Mouse (Mus musculus): ENCODE data around the gene Ddr1. TPM values are rescaled to one million over a fixed set of nuclear protein-coding genes. Genes with fewer than 3 reads are reported as not detected.

Gene Ddr1
- polyA plus RNA-seq, 1 experiment from 2014 or later = 75.8 TPM

DNA sequence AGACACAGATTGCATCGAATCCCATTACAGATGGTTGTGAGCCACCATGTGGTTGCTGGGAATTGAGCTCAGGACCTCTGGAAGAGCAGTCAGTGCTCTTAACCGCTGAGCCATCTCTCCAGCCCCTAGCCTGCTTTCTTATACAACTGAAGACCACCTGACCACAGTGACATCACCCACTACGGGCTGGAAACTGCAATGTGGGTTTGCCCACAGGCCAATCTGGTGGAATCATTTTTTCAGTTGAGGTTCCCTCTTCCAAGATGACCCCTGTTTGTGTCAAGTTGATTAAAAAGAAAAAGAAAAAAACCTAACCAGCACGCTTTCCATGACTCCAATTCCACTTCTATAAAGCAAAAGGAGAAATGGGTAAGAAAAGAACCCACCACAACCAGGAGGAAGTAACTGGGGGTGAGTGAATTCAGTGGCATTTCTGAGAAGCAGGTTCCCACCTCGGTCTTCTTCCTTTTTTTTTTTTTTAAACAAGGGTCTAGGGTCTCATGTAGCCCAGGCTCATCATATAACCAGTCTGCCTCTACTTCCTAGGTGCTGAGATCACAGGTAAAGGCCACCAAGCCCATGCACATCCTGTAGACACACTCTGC lies 36.0 kb upstream of the Ddr1 start:
- 72% methylated on average over 5 of the region's 5 CpGs for WGBS
- Histone ChIP-seq H3K4me1 (ENCODE audit: control insufficient read depth in 2 of 2, insufficient read depth in 2 of 2, low read length in 2 of 2) (peaks cover 0 to 6% of the 10 kb centered on the region in 2 experiments; a peak in 1 of 4 replicates), H3K4me3 (ENCODE audit: control insufficient read depth in 1 of 2, insufficient read depth in 1 of 2, low read depth in 1 of 2, low read length in 2 of 2) (no peak overlapping the region), H3K9ac (ENCODE audit: low read length) (no peak overlapping the region), H3K4me2 (ENCODE audit: low read length) (no peak overlapping the region), H3K27me3 (ENCODE audit: control insufficient read depth, insufficient read depth, low read length) (no peaks in the 10 kb centered on the region), H3K9me3 (ENCODE audit: control insufficient read depth, low read length) (no peaks in the 10 kb centered on the region), H3K36me3 (ENCODE audit: control insufficient read depth, insufficient read depth, low read length) (no peaks in the 10 kb centered on the region), H3K27ac (replicated peaks in 1 of 2; ENCODE audit: control insufficient read depth in 1 of 2, insufficient read depth in 1 of 2, low read depth in 2 of 2, low read length in 2 of 2) (no peak overlapping the region)
- no peak for ATAC-seq (ENCODE audit: insufficient number of reproducible peaks, insufficient read depth, low FRiP score, low read depth)

DNA sequence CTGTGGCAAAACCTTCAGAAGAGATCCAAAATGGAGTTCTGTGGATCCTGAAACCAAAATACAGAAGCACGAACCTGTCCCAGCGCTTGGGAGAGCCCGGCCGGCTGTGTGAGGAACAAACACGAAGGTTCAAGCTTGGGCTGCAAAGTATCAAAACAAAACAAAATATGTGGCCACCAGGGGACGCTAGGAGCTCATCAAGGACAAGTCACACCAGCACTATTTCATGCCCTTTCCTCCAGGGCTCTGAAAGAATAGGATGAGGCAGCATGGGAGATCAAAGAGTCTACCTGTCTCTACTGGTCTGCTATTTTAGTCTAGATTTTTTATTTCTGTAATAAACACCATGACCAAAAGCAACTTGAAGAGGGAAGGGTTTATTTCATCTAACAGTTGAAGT lies 35.3 kb upstream of the Ddr1 start:
- Histone ChIP-seq H3K4me2 (ENCODE audit: low read length) (peak overlapping the region; percentile 38), H3K9ac (ENCODE audit: low read length) (peak overlapping the region; percentile 38; the same call in 1 of the 2 replicates), H3K4me3 (ENCODE audit: control insufficient read depth in 1 of 2, insufficient read depth in 1 of 2, low read depth in 1 of 2, low read length in 2 of 2) (no peak overlapping the region), H3K27ac (replicated peaks in 1 of 2; ENCODE audit: control insufficient read depth in 1 of 2, insufficient read depth in 1 of 2, low read depth in 2 of 2, low read length in 2 of 2) (no peak overlapping the region), H3K4me1 (ENCODE audit: control insufficient read depth in 2 of 2, insufficient read depth in 2 of 2, low read length in 2 of 2) (peaks cover 0 to 6% of the 10 kb centered on the region in 2 experiments; a peak in 1 of 4 replicates), H3K27me3 (ENCODE audit: control insufficient read depth, insufficient read depth, low read length) (no peaks in the 10 kb centered on the region), H3K36me3 (ENCODE audit: control insufficient read depth, insufficient read depth, low read length) (no peaks in the 10 kb centered on the region), H3K9me3 (ENCODE audit: control insufficient read depth, low read length) (no peaks in the 10 kb centered on the region)
- no peak for ATAC-seq (ENCODE audit: insufficient number of reproducible peaks, insufficient read depth, low FRiP score, low read depth)
- 9% methylated on average over 6 of the region's 6 CpGs for WGBS

DNA sequence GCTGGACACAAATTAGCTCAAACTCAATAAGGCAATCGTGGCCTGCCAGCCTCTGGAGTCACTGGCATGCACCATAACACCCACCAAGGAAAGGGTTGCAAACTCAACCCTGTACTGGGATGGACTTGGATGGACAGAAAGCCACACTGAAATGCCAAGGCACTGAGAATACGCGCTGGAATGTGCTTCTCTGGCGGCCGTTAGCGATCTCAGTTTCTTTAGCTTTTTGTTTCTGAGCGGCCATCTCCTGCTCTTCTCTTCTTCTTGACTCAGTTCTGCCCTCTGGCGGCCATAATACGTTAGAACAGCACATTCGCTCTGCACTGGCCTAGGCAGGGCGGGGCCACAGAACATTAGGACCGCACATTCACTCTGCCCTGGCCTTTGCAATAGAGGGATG lies 33.3 kb upstream of the Ddr1 start:
- Histone ChIP-seq H3K4me3 (ENCODE audit: control insufficient read depth in 1 of 2, insufficient read depth in 1 of 2, low read depth in 1 of 2, low read length in 2 of 2) (no peak overlapping the region), H3K9ac (ENCODE audit: low read length) (no peak overlapping the region), H3K9me3 (ENCODE audit: control insufficient read depth, low read length) (no peaks in the 10 kb centered on the region), H3K27ac (replicated peaks in 1 of 2; ENCODE audit: control insufficient read depth in 1 of 2, insufficient read depth in 1 of 2, low read depth in 2 of 2, low read length in 2 of 2) (no peak overlapping the region), H3K36me3 (ENCODE audit: control insufficient read depth, insufficient read depth, low read length) (no peaks in the 10 kb centered on the region), H3K27me3 (ENCODE audit: control insufficient read depth, insufficient read depth, low read length) (no peaks in the 10 kb centered on the region), H3K4me1 (ENCODE audit: control insufficient read depth in 2 of 2, insufficient read depth in 2 of 2, low read length in 2 of 2) (peaks cover 0 to 6% of the 10 kb centered on the region in 2 experiments; a peak in 1 of 4 replicates), H3K4me2 (ENCODE audit: low read length) (peak overlapping the region; percentile 24; the same call in 1 of the 2 replicates)
- ATAC-seq (ENCODE audit: insufficient number of reproducible peaks, insufficient read depth, low FRiP score, low read depth) = no peak
- 12% methylated on average over 12 of the region's 12 CpGs for WGBS

DNA sequence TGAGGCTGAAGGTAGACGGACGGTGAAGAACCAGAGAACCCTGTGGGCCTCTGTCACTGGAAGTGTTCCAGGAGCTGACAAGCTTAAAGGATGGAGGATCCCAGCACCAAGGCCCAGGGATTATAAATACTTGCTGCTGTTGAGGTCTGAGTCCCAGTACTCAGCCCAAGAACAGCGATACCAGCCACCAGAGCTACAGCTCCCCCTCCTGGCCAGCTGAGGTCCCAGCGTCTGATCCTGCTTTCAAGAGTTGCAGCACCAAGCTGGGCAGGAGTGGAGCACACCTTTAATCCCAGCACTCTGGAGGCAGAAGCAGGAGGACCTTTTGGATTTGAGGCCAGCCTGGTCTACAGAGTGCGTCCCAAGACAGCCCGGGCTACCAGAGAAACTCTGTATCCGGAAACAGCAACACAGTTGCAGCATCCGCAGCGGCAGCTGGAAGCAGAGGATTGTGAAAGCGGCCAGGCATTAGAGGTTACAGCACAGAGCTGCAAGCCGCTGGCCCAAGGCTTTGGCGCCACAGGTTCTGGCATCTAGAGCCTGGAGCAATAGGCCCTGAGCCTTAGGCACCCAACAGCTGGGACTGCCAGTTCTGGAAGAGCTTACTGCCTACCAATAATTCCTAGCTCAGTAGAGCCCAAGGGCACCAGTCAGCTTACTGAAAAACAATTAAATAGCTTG lies 32.0 kb upstream of the Ddr1 start:
- Histone ChIP-seq H3K36me3 (ENCODE audit: control insufficient read depth, insufficient read depth, low read length) (no peaks in the 10 kb centered on the region), H3K4me1 (ENCODE audit: control insufficient read depth in 2 of 2, insufficient read depth in 2 of 2, low read length in 2 of 2) (peaks cover 3 to 10% of the 10 kb centered on the region in 2 experiments; a peak in 3 of 4 replicates), H3K9me3 (ENCODE audit: control insufficient read depth, low read length) (no peaks in the 10 kb centered on the region), H3K27me3 (ENCODE audit: control insufficient read depth, insufficient read depth, low read length) (no peaks in the 10 kb centered on the region), H3K4me3 (ENCODE audit: control insufficient read depth in 1 of 2, insufficient read depth in 1 of 2, low read depth in 1 of 2, low read length in 2 of 2) (no peak overlapping the region), H3K27ac (replicated peaks in 1 of 2; ENCODE audit: control insufficient read depth in 1 of 2, insufficient read depth in 1 of 2, low read depth in 2 of 2, low read length in 2 of 2) (no peak overlapping the region), H3K4me2 (ENCODE audit: low read length) (no peak overlapping the region), H3K9ac (ENCODE audit: low read length) (no peak overlapping the region)
- 40% methylated on average over 12 of the region's 12 CpGs for WGBS
- no peak for ATAC-seq (ENCODE audit: insufficient number of reproducible peaks, insufficient read depth, low FRiP score, low read depth)

- Histone ChIP-seq H3K4me2 (ENCODE audit: low read length) (no peak overlapping the region), H3K36me3 (ENCODE audit: control insufficient read depth, insufficient read depth, low read length) (no peaks in the 10 kb centered on the region), H3K4me3 (ENCODE audit: control insufficient read depth in 1 of 2, insufficient read depth in 1 of 2, low read depth in 1 of 2, low read length in 2 of 2) (no peak overlapping the region), H3K9me3 (ENCODE audit: control insufficient read depth, low read length) (no peaks in the 10 kb centered on the region), H3K27me3 (ENCODE audit: control insufficient read depth, insufficient read depth, low read length) (no peaks in the 10 kb centered on the region), H3K27ac (replicated peaks in 1 of 2; ENCODE audit: control insufficient read depth in 1 of 2, insufficient read depth in 1 of 2, low read depth in 2 of 2, low read length in 2 of 2) (no peak overlapping the region), H3K4me1 (ENCODE audit: control insufficient read depth in 2 of 2, insufficient read depth in 2 of 2, low read length in 2 of 2) (peaks cover 3 to 10% of the 10 kb centered on the region in 2 experiments; a peak in 3 of 4 replicates), H3K9ac (ENCODE audit: low read length) (no peak overlapping the region)
- WGBS = 62% methylated on average over 2 of the region's 2 CpGs
- ATAC-seq (ENCODE audit: insufficient number of reproducible peaks, insufficient read depth, low FRiP score, low read depth) = no peak
These were observed 30.1 kb upstream of the Ddr1 start for GRCm38 (mm10) chr17:35734478-35734877.

- 89% methylated on average over 2 of the region's 2 CpGs for WGBS
- no peak overlapping the region for H3K4me2 ChIP-seq (ENCODE audit: low read length)
These were observed 29.0 kb upstream of the Ddr1 start for GRCm38 (mm10) chr17:35733398-35733797.

DNA sequence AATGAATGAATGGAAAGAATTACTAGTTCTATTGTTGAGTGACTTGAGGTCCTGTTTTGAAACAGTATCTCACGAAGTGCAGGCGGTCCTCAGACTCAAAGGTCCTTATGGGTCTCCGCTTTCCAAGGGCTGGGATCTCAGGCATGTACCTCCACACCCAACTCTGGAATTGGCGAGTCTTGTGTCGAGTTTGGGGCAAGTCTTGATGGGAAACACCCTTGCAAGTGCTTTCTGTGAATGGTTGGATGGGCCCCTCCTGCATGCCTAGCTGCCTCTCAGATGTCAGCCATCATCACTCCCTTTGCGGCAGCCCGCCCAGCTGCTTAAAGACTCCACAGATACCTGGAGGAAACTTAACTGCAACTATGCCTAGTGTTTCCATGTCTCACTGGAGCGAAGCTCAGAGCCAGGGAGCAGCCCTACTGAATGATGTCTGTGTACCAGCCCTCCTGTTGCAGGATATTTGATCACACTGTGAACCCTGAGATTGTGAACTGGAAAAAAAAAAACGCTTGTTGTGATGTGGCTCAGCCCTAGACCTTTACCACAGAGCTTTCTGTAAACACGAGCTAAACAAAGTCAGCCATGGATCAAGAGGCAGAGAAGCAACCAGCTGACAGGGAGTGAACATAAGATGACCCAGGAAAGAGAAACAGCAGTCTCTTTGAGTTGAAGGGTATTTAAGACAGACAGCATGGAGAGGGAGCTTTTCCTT lies 27.2 kb upstream of the Ddr1 start:
- H3K4me3 ChIP-seq (ENCODE audit: control insufficient read depth in 1 of 2, insufficient read depth in 1 of 2, low read depth in 1 of 2, low read length in 2 of 2) = no peak overlapping the region
- H3K9me3 ChIP-seq (ENCODE audit: control insufficient read depth, low read length) = no peaks in the 10 kb centered on the region
- no peaks in the 10 kb centered on the region for H3K27me3 ChIP-seq (ENCODE audit: control insufficient read depth, insufficient read depth, low read length)
- ATAC-seq (ENCODE audit: insufficient number of reproducible peaks, insufficient read depth, low FRiP score, low read depth) = no peak
- H3K4me2 ChIP-seq (ENCODE audit: low read length) = no peak overlapping the region
- no peaks in the 10 kb centered on the region for H3K36me3 ChIP-seq (ENCODE audit: control insufficient read depth, insufficient read depth, low read length)
- peaks cover 4 to 7% of the 10 kb centered on the region in 2 experiments; a peak in 3 of 4 replicates for H3K4me1 ChIP-seq (ENCODE audit: control insufficient read depth in 2 of 2, insufficient read depth in 2 of 2, low read length in 2 of 2)
- no peak overlapping the region for H3K9ac ChIP-seq (ENCODE audit: low read length)
- H3K27ac ChIP-seq (replicated peaks in 1 of 2; ENCODE audit: control insufficient read depth in 1 of 2, insufficient read depth in 1 of 2, low read depth in 2 of 2, low read length in 2 of 2) = no peak overlapping the region
- WGBS = 47% methylated on average over 10 of the region's 10 CpGs

More at GRCm38 (mm10) chr17:35733398-35733797, 29.0 kb upstream of the Ddr1 start:
- Histone ChIP-seq H3K27me3 (ENCODE audit: control insufficient read depth, insufficient read depth, low read length) (no peaks in the 10 kb centered on the region), H3K9ac (ENCODE audit: low read length) (no peak overlapping the region), H3K27ac (replicated peaks in 1 of 2; ENCODE audit: control insufficient read depth in 1 of 2, insufficient read depth in 1 of 2, low read depth in 2 of 2, low read length in 2 of 2) (no peak overlapping the region), H3K36me3 (ENCODE audit: control insufficient read depth, insufficient read depth, low read length) (no peaks in the 10 kb centered on the region), H3K9me3 (ENCODE audit: control insufficient read depth, low read length) (no peaks in the 10 kb centered on the region), H3K4me1 (ENCODE audit: control insufficient read depth in 2 of 2, insufficient read depth in 2 of 2, low read length in 2 of 2) (peaks cover 3 to 10% of the 10 kb centered on the region in 2 experiments; a peak in 3 of 4 replicates), H3K4me3 (ENCODE audit: control insufficient read depth in 1 of 2, insufficient read depth in 1 of 2, low read depth in 1 of 2, low read length in 2 of 2) (no peak overlapping the region)
- ATAC-seq (ENCODE audit: insufficient number of reproducible peaks, insufficient read depth, low FRiP score, low read depth) = no peak

Measured in heart, embryonic 14.5 days (tissue).